Mouse (Mus musculus): ENCODE results near the gene Atg9b.

Gene Atg9b

GRCm38 (mm10) chr5:24381988-24382387 is 10.0 kb downstream of the Atg9b start:
- DNase-seq (ENCODE audit: low spot score in 2 of 2), result no peak

GRCm38 (mm10) chr5:24381486-24381885 is 10.5 kb downstream of the Atg9b start:
- DNase-seq (ENCODE audit: low spot score in 2 of 2), result no peak

- DNase-seq (ENCODE audit: low spot score in 2 of 2), result no peak
Measured at GRCm38 (mm10) chr5:24380499-24380898, 11.4 kb downstream of the Atg9b start.

- DNase-seq (ENCODE audit: low spot score in 2 of 2), result no peak
Measured at GRCm38 (mm10) chr5:24379501-24379900, 12.4 kb downstream of the Atg9b start.

- no peak for DNase-seq (ENCODE audit: low spot score in 2 of 2)
Measured at GRCm38 (mm10) chr5:24378700-24379099, 13.2 kb downstream of the Atg9b start.

GRCm38 (mm10) chr5:24374666-24375328 is 17.1 kb downstream of the Atg9b start:
- no peak for DNase-seq (ENCODE audit: low spot score in 2 of 2)

GRCm38 (mm10) chr5:24374216-24374615 is 17.7 kb downstream of the Atg9b start:
- DNase-seq (ENCODE audit: low spot score in 2 of 2), result no peak

GRCm38 (mm10) chr5:24373807-24374206 is 18.1 kb downstream of the Atg9b start:
- DNase-seq (ENCODE audit: low spot score in 2 of 2), result no peak

- no peak for DNase-seq (ENCODE audit: low spot score in 2 of 2)
Measured at GRCm38 (mm10) chr5:24369767-24370166, 22.2 kb downstream of the Atg9b start.

- no peak for DNase-seq (ENCODE audit: low spot score in 2 of 2)
Measured at GRCm38 (mm10) chr5:24366426-24366825, 25.5 kb downstream of the Atg9b start.

GRCm38 (mm10) chr5:24365528-24365927 is 26.4 kb downstream of the Atg9b start:
- no peak for DNase-seq (ENCODE audit: low spot score in 2 of 2)

GRCm38 (mm10) chr5:24364963-24365362 is 27.0 kb downstream of the Atg9b start:
- DNase-seq (ENCODE audit: low spot score in 2 of 2), result peak in 1 of 2 experiments; percentile 41

- peak in 1 of 2 experiments; percentile 38 for DNase-seq (ENCODE audit: low spot score in 2 of 2)
Measured at GRCm38 (mm10) chr5:24364508-24364907, 27.4 kb downstream of the Atg9b start, which contains the start of gene Nos3. TSS of gene Nos3 (plus strand) at chr5:24364810.

GRCm38 (mm10) chr5:24364061-24364460 is 27.9 kb downstream of the Atg9b start:
- DNase-seq (ENCODE audit: low spot score in 2 of 2), result no peak

GRCm38 (mm10) chr5:24363467-24363866 is 28.5 kb downstream of the Atg9b start:
- no peak for DNase-seq (ENCODE audit: low spot score in 2 of 2)

- peak; percentile 76 to 81 for DNase-seq (ENCODE audit: low spot score in 2 of 2)
Measured at GRCm38 (mm10) chr5:24360792-24361454, 31.0 kb downstream of the Atg9b start.

- peak; percentile 35 to 61 for DNase-seq (ENCODE audit: low spot score in 2 of 2)
Measured at GRCm38 (mm10) chr5:24357461-24357860, 34.5 kb downstream of the Atg9b start.

GRCm38 (mm10) chr5:24356764-24357163 is 35.2 kb downstream of the Atg9b start:
- no peak for DNase-seq (ENCODE audit: low spot score in 2 of 2)

GRCm38 (mm10) chr5:24353327-24353726 is 38.6 kb downstream of the Atg9b start:
- DNase-seq (ENCODE audit: low spot score in 2 of 2), result no peak

- no peak for DNase-seq (ENCODE audit: low spot score in 2 of 2)
Measured at GRCm38 (mm10) chr5:24352251-24352859, 39.6 kb downstream of the Atg9b start.

- DNase-seq (ENCODE audit: low spot score in 2 of 2), result peak in 1 of 2 experiments; percentile 60
Measured at GRCm38 (mm10) chr5:24351701-24352171, 40.2 kb downstream of the Atg9b start.

- DNase-seq (ENCODE audit: low spot score in 2 of 2), result no peak
Measured at GRCm38 (mm10) chr5:24351278-24351677, 40.7 kb downstream of the Atg9b start, which contains the start of gene Kcnh2. TSS of gene Kcnh2 (minus strand) at chr5:24351604.

Measured in urinary bladder, postnatal 36 days (tissue).